Mouse (Mus musculus): Measurements from ENCODE around the gene Plxnd1. TPM values are rescaled to one million over a fixed set of nuclear protein-coding genes. Genes with fewer than 3 reads are reported as not detected.

Gene Plxnd1
- polyA plus RNA-seq, 1 experiment from 2014 or later: 23.8 TPM

DNA sequence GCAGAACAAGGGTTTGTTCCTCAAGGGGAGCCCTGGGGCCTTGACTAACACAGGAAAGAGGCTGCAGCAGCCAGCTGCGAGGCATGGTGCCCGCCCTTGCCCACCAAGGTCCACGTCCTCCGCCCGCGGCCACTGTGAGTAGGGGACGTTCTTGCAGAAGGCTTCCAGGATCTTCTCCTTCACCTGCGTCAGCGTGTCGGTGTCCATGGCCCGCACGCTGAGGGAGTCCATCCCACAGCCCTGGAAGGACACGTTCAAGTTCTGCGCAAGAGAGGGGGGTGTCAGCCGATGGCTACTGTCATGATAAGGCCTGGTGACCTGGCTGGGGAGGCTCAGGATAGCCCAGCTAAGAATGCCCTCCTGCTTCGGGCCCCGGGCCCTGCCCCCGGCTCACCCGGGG is 34.5 kb downstream of the Plxnd1 start:
- Histone ChIP-seq H3K27ac (ENCODE audit: low read depth, low read length) (no peak overlapping the region), H3K36me3 (ENCODE audit: control insufficient read depth, insufficient read depth, low read length) (no peaks in the 10 kb centered on the region), H3K4me3 (ENCODE audit: low read depth, low read length) (no peak overlapping the region), H3K27me3 (ENCODE audit: control insufficient read depth, insufficient read depth, low read length) (no peaks in the 10 kb centered on the region), H3K4me1 (ENCODE audit: control insufficient read depth, insufficient read depth, low read length) (peaks cover 6% of the 10 kb centered on the region), H3K4me2 (ENCODE audit: low read depth) (no peak overlapping the region), H3K9me3 (ENCODE audit: control insufficient read depth, low read length) (no peaks in the 10 kb centered on the region), H3K9ac (ENCODE audit: low read length) (no peak overlapping the region)
- 92% methylated on average over 19 of the region's 19 CpGs for WGBS
- DNase-seq (ENCODE audit: low spot score): no peak
- no peak for ATAC-seq (ENCODE audit: insufficient read depth, low FRiP score, low TSS enrichment)

GRCm38 (mm10) chr6:115959151-115959691 is 35.6 kb downstream of the Plxnd1 start:
- Histone ChIP-seq H3K4me3 (ENCODE audit: low read depth, low read length) (no peak overlapping the region), H3K9ac (ENCODE audit: low read length) (no peak overlapping the region), H3K4me1 (ENCODE audit: control insufficient read depth, insufficient read depth, low read length) (peaks cover 6% of the 10 kb centered on the region), H3K36me3 (ENCODE audit: control insufficient read depth, insufficient read depth, low read length) (no peaks in the 10 kb centered on the region), H3K27me3 (ENCODE audit: control insufficient read depth, insufficient read depth, low read length) (no peaks in the 10 kb centered on the region), H3K4me2 (ENCODE audit: low read depth) (no peak overlapping the region), H3K27ac (ENCODE audit: low read depth, low read length) (no peak overlapping the region), H3K9me3 (ENCODE audit: control insufficient read depth, low read length) (no peaks in the 10 kb centered on the region)
- ATAC-seq (ENCODE audit: insufficient read depth, low FRiP score, low TSS enrichment) (no peak), DNase-seq (ENCODE audit: low spot score) (no peak)
- WGBS: 82% methylated on average over 7 of the region's 7 CpGs

- Histone ChIP-seq H3K9ac (ENCODE audit: low read length) (no peak overlapping the region), H3K36me3 (ENCODE audit: control insufficient read depth, insufficient read depth, low read length) (no peaks in the 10 kb centered on the region), H3K4me3 (ENCODE audit: low read depth, low read length) (no peak overlapping the region), H3K4me1 (ENCODE audit: control insufficient read depth, insufficient read depth, low read length) (peaks cover 6% of the 10 kb centered on the region), H3K9me3 (ENCODE audit: control insufficient read depth, low read length) (no peaks in the 10 kb centered on the region), H3K4me2 (ENCODE audit: low read depth) (no peak overlapping the region), H3K27me3 (ENCODE audit: control insufficient read depth, insufficient read depth, low read length) (no peaks in the 10 kb centered on the region), H3K27ac (ENCODE audit: low read depth, low read length) (no peak overlapping the region)
- no peak for DNase-seq (ENCODE audit: low spot score)
- no peak for ATAC-seq (ENCODE audit: insufficient read depth, low FRiP score, low TSS enrichment)
- WGBS: 87% methylated on average over 9 of the region's 9 CpGs
Measured at GRCm38 (mm10) chr6:115958445-115958844, 36.4 kb downstream of the Plxnd1 start.

DNA sequence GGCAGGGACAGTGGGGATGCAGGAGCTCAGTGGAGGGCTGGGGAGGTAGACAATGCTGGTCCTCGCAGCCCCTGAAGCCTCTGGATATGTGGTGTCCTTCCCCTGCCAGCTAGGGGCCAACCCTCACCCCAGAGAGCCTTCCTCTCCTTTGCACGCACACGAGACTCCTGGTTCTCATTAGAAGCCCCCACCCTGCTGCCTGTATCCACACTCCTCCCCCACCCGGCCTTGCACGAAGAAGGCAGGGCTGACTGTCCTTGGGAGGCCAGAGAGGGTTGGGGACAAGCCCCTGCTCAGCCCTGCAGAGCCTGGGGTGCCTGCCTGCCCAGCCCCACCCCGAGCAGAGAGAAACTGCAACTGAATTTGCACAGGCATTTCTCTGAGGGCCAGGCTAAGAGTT is 37.1 kb downstream of the Plxnd1 start:
- 52% methylated on average over 6 of the region's 6 CpGs for WGBS

DNA sequence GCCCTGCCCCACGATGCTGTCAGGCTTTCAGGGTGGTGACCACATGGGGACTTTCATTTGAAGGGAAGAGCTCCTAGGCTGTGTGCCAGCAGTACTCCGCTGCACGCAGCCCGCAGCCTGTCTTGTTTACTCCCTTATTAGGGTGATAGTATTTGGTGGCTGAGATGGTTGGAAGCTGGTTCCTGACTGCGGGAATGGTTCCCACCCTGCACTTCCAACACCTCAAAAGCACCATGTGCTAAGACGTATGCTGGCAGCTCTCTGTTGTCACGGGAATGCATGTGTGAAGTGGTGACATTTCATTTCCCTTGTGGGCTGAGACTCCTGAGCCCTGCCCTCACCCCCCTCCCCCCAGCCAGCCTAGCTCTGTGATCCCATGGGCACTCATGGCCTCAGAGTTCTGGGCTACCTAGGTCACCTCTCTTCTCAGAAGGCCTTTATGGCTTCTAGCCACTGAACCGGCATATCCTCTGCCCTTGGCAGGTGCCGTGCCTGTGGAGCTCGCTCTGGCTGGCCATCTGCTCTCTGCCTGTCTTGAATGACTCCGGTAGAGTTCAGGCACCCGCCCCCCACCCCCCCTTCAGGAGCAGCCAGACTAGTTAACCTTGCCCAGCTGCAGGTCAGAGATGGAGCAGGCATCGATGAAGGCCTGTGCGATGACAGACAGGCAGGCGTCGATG is 37.7 kb downstream of the Plxnd1 start:
- Histone ChIP-seq H3K36me3 (ENCODE audit: control insufficient read depth, insufficient read depth, low read length) (no peaks in the 10 kb centered on the region), H3K4me3 (ENCODE audit: low read depth, low read length) (no peak overlapping the region), H3K9ac (ENCODE audit: low read length) (no peak overlapping the region; the same call in 1 of the 2 replicates), H3K27ac (ENCODE audit: low read depth, low read length) (no peak overlapping the region), H3K9me3 (ENCODE audit: control insufficient read depth, low read length) (no peaks in the 10 kb centered on the region), H3K4me2 (ENCODE audit: low read depth) (no peak overlapping the region), H3K27me3 (ENCODE audit: control insufficient read depth, insufficient read depth, low read length) (no peaks in the 10 kb centered on the region), H3K4me1 (ENCODE audit: control insufficient read depth, insufficient read depth, low read length) (peaks cover 6% of the 10 kb centered on the region)
- ATAC-seq (ENCODE audit: insufficient read depth, low FRiP score, low TSS enrichment) (no peak; the same call in 1 of the 2 replicates), DNase-seq (ENCODE audit: low spot score) (no peak)
- 55% methylated on average over 16 of the region's 16 CpGs for WGBS

More for the DNA sequence above, 37.1 kb downstream of the Plxnd1 start:
- Histone ChIP-seq H3K27ac (ENCODE audit: low read depth, low read length) (no peak overlapping the region), H3K4me2 (ENCODE audit: low read depth) (no peak overlapping the region), H3K4me1 (ENCODE audit: control insufficient read depth, insufficient read depth, low read length) (peaks cover 6% of the 10 kb centered on the region), H3K36me3 (ENCODE audit: control insufficient read depth, insufficient read depth, low read length) (no peaks in the 10 kb centered on the region), H3K27me3 (ENCODE audit: control insufficient read depth, insufficient read depth, low read length) (no peaks in the 10 kb centered on the region), H3K4me3 (ENCODE audit: low read depth, low read length) (no peak overlapping the region), H3K9ac (ENCODE audit: low read length) (no peak overlapping the region; the same call in 1 of the 2 replicates), H3K9me3 (ENCODE audit: control insufficient read depth, low read length) (no peaks in the 10 kb centered on the region)
- DNase-seq (ENCODE audit: low spot score): no peak
- no peak for ATAC-seq (ENCODE audit: insufficient read depth, low FRiP score, low TSS enrichment)

GRCm38 (mm10) chr6:115956418-115956921 is 38.3 kb downstream of the Plxnd1 start:
- DNase-seq (ENCODE audit: low spot score) (no peak), ATAC-seq (ENCODE audit: insufficient read depth, low FRiP score, low TSS enrichment) (no peak)
- no peaks in the 10 kb centered on the region for H3K9me3 ChIP-seq (ENCODE audit: control insufficient read depth, low read length)
- H3K4me2 ChIP-seq (ENCODE audit: low read depth): no peak overlapping the region
- WGBS: 93% methylated on average over 13 of the region's 13 CpGs
- H3K4me1 ChIP-seq (ENCODE audit: control insufficient read depth, insufficient read depth, low read length): peaks cover 6% of the 10 kb centered on the region
- H3K36me3 ChIP-seq (ENCODE audit: control insufficient read depth, insufficient read depth, low read length): no peaks in the 10 kb centered on the region
- H3K4me3 ChIP-seq (ENCODE audit: low read depth, low read length): no peak overlapping the region
- H3K27me3 ChIP-seq (ENCODE audit: control insufficient read depth, insufficient read depth, low read length): no peaks in the 10 kb centered on the region
- no peak overlapping the region for H3K27ac ChIP-seq (ENCODE audit: low read depth, low read length)
- no peak overlapping the region for H3K9ac ChIP-seq (ENCODE audit: low read length)

DNA sequence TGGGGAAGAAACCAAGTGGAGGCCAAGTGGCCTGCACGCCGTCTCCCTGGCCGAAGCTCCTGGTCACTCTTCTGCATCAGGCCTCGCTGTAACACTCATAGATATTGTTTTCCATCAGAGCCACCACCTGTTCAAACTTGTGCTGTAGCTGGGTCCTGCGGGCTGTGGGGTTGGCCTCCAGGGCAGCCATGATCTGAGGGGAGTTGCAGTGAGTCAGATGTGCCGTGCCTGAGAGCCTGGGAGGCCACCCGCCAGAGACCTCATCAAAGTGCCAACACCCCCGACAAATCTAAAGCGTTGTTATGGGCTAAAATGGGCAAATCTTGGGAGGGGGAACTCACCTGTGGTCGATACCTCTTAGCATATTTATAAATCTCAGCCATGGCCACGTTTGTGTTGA is 39.1 kb downstream of the Plxnd1 start:
- DNase-seq (ENCODE audit: low spot score) (no peak), ATAC-seq (ENCODE audit: insufficient read depth, low FRiP score, low TSS enrichment) (no peak)
- Histone ChIP-seq H3K27me3 (ENCODE audit: control insufficient read depth, insufficient read depth, low read length) (no peaks in the 10 kb centered on the region), H3K27ac (ENCODE audit: low read depth, low read length) (no peak overlapping the region), H3K4me3 (ENCODE audit: low read depth, low read length) (no peak overlapping the region), H3K9me3 (ENCODE audit: control insufficient read depth, low read length) (no peaks in the 10 kb centered on the region), H3K36me3 (ENCODE audit: control insufficient read depth, insufficient read depth, low read length) (no peaks in the 10 kb centered on the region), H3K9ac (ENCODE audit: low read length) (no peak overlapping the region), H3K4me2 (ENCODE audit: low read depth) (no peak overlapping the region), H3K4me1 (ENCODE audit: control insufficient read depth, insufficient read depth, low read length) (peaks cover 6% of the 10 kb centered on the region)
- 87% methylated on average over 11 of the region's 11 CpGs for WGBS

DNA sequence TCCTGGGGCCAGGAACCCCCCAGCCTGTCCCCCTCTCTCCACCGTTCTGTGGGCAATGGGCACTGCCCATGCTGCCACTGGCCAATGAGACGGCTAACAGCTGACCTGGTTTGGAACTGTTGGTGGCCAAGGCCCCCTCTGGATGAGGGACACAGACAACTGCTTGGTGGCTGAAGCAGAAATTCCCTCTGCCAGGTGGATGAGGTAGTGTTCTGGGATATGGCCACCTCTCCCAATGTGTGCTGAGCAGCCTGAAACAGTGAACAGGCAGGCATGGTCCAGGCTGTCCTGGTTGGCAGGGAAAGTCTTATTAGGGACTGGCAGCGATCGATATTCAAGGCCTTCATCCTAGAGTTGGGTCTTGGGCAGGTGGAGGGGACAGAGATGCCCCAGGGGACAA is 39.6 kb downstream of the Plxnd1 start:
- no peak overlapping the region for H3K4me2 ChIP-seq (ENCODE audit: low read depth)
- H3K4me1 ChIP-seq (ENCODE audit: control insufficient read depth, insufficient read depth, low read length): peaks cover 6% of the 10 kb centered on the region
- ATAC-seq (ENCODE audit: insufficient read depth, low FRiP score, low TSS enrichment) (no peak), DNase-seq (ENCODE audit: low spot score) (no peak)
- WGBS: 89% methylated on average over 4 of the region's 4 CpGs
- H3K4me3 ChIP-seq (ENCODE audit: low read depth, low read length): no peak overlapping the region
- H3K9me3 ChIP-seq (ENCODE audit: control insufficient read depth, low read length): no peaks in the 10 kb centered on the region
- no peaks in the 10 kb centered on the region for H3K36me3 ChIP-seq (ENCODE audit: control insufficient read depth, insufficient read depth, low read length)
- no peaks in the 10 kb centered on the region for H3K27me3 ChIP-seq (ENCODE audit: control insufficient read depth, insufficient read depth, low read length)
- no peak overlapping the region for H3K27ac ChIP-seq (ENCODE audit: low read depth, low read length)
- H3K9ac ChIP-seq (ENCODE audit: low read length): no peak overlapping the region

GRCm38 (mm10) chr6:115954506-115955074 is 40.2 kb downstream of the Plxnd1 start:
- Histone ChIP-seq H3K9ac (ENCODE audit: low read length) (no peak overlapping the region), H3K27me3 (ENCODE audit: control insufficient read depth, insufficient read depth, low read length) (no peaks in the 10 kb centered on the region), H3K4me2 (ENCODE audit: low read depth) (no peak overlapping the region), H3K4me1 (ENCODE audit: control insufficient read depth, insufficient read depth, low read length) (peaks cover 6% of the 10 kb centered on the region), H3K4me3 (ENCODE audit: low read depth, low read length) (no peak overlapping the region), H3K36me3 (ENCODE audit: control insufficient read depth, insufficient read depth, low read length) (no peaks in the 10 kb centered on the region), H3K27ac (ENCODE audit: low read depth, low read length) (no peak overlapping the region), H3K9me3 (ENCODE audit: control insufficient read depth, low read length) (no peaks in the 10 kb centered on the region)
- WGBS: 88% methylated on average over 9 of the region's 9 CpGs
- DNase-seq (ENCODE audit: low spot score) (no peak), ATAC-seq (ENCODE audit: insufficient read depth, low FRiP score, low TSS enrichment) (no peak)

All from neural tube, embryonic 11.5 days (tissue).